Mouse (Mus musculus) megakaryocyte-erythroid progenitor cell, adult 5-6 weeks (primary cell): ENCODE measurements around the gene Sh3pxd2a. TPM values are rescaled to one million over a fixed set of nuclear protein-coding genes. Genes with fewer than 3 reads are reported as not detected.
A peak's percentile ranks its signal among the peaks of the same experiment; 100 is the strongest.

ENCODE experiments used
- ATAC-seq: replicated peaks from 2 replicates; pipeline ENCODE4 v1.8.0; 2016; ENCODE audit warnings: mild to moderate bottlenecking, inconsistent platforms; ENCODE audit not compliant: severe bottlenecking, poor library complexity, low FRiP score, low TSS enrichment
- total RNA-seq, 2 experiments: library from RNA; stranded (forward) in 1 of 2; stranded (reverse) in 1 of 2; fragments of 200-1000, 215-1000 nt in 1 of 2; fragments of >200 nt in 1 of 2; fragmentation: Nextera tagmentation in 1 of 2; gene quantifications; 2 replicates each; pipeline ENCODE4 v1.2.3; 2014 to 2017

The Sh3pxd2a gene
- total RNA-seq, 2 experiments from 2014 or later: 0.55 to 1.0 TPM

DNA sequence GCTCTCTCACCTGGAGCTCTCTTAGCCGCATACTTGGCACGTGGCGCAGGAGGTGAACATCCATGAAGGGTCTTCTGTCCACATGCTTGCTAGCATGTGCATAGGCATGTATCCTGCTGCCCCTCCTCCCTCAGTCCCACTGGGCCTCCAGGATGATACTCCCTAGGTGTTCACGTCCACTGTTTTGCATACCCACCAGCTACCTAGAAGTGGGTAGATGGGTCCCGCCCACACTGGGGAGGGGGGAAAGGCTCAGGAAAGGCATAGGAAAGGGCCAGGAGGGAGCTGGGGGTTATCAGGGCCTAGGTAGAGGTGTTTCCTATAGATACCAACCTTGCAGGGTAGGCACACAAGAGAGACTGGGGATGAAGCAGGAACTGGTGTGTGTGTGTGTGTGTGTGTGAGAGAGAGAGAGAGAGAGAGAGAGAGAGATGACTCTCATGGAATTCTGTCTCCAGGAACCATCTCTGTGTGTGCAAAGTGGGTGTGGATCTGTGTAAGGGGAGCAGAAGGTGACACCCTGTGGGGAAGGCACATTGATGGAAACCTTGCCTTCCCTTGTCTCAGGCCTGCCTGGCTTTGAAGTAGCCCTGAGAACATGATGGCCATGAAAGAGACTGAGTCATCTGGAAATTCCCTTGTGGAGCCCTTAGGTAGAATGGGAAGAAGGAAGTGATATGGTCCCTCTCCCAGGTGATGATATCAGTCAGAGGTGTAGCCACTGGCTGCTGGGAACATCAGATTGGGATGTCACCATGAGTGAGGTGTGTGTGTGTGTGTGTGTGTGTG lies 231.9 kb downstream of the Sh3pxd2a start:
- no peak for ATAC-seq

DNA sequence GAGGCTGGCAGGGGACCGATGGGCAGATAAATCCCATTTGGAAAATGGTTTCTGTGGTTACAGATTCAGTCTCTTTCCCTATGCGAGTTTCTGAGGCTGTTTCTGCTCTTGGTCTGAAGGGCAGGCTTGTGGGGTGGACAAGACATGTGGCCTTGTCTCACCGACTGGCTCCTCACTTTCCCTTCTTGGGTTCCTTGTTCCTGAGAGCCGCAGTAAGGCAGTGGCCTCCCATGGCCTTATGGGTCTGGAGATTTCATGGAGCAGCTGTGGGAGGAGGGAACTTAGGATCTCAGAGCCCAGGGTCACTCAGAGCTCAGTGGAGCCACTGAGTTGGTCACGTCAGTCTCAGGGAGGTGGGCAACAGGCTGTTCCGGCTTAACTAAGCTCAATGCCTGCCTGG lies 232.8 kb downstream of the Sh3pxd2a start:
- ATAC-seq: no peak

DNA sequence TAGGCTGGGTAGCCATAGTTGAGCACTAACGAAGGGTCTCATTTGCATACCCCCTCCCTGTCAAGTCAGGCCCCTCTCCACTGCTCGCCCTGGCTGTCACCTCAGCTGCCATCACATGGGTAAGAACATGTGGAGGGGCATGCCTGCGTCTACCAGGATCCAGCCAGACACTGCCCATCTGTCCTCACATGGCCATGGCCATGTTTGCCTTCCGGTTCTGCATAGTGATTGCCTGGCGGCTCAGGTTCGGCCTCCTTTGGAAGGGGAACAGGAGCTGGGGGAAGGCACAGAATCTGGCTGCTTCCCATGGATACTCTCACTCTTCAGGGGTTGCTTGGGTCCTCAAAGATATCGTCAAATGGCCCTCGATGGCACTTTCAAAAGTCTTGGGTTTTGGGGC lies 233.5 kb downstream of the Sh3pxd2a start:
- ATAC-seq: no peak

- ATAC-seq: no peak
Measured at GRCm38 (mm10) chr19:47230082-47230481, 234.1 kb downstream of the Sh3pxd2a start.

DNA sequence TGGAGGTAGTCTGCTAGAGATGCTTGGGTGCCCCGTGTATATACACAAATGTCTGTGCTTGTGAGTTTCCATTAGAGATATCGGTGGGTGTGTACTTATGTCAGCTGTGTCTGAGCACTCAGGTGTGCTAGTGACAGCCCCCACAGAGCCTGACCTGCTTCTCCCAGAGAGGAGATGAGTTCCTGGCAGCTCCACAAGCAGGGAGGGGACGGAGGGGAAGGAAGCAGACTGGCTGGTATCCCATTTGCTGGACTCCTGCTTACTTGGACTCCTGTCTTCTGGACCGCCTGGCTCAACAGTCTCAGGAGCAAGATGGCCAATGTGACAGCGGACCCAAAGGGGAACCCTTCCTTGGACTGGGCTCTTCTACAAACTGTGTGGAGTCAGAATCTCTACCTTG lies 234.7 kb downstream of the Sh3pxd2a start:
- no peak for ATAC-seq

GRCm38 (mm10) chr19:47228725-47229252 lies 235.4 kb downstream of the Sh3pxd2a start:
- no peak for ATAC-seq

- ATAC-seq: no peak
Measured at GRCm38 (mm10) chr19:47225791-47226190, 238.4 kb downstream of the Sh3pxd2a start.

DNA sequence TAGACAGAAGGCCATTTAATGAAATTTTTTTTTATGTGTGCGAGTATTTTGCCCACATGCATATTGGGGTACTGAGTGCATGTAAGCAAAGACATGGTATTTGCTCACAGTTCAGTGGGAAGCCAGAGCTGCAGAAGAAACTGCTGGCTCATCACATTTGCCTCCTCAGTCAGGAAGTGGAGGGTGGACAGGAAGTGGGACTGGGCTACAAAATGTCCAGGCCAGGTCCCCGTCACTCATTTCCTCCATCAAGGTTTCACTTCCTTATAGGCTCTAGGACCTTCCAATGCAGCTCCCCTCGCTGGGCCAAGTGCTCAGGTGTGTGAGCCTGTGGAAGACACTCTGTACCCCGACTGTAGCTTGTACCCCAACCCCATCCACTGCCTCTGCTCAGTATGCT lies 239.5 kb downstream of the Sh3pxd2a start:
- no peak for ATAC-seq

DNA sequence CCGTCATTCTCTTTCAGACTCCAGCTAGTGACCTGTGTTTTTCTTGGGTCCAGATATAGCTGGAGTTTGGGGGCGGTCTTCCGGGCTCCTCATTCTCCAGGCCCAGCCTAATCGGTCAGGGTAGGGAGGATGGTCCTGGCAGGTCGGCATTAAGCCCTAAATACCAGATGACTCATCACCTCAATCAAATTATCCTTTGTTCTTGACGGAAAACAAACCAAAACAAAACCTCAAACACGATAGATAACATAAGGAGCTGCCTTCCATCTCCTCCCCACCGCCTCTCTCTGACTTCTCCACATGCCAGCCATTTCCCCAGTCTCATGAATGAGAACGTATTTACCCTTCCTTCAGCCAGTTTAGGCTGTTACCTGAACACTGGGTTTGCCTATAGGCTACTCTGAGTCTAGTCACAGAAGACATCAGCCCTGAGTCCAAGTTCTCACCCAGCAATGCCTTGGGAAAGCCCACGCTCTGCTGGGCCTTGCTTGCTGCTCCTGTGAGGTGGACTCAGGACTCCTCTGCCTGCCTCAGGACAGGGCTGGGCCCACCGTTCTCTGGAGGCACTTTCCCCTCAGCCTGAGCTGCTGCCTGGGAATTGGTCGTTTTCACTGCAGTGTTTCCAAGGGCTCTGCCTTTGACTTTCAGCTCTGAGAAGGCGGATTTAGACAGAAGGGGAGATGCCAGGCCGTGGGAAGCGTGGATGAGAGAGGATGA lies 241.2 kb downstream of the Sh3pxd2a start:
- ATAC-seq: no peak

GRCm38 (mm10) chr19:47222154-47222840 lies 241.9 kb downstream of the Sh3pxd2a start:
- no peak for ATAC-seq

GRCm38 (mm10) chr19:47221500-47222153 lies 242.6 kb downstream of the Sh3pxd2a start:
- no peak for ATAC-seq

- no peak for ATAC-seq
Measured at GRCm38 (mm10) chr19:47221006-47221405, 243.2 kb downstream of the Sh3pxd2a start.

DNA sequence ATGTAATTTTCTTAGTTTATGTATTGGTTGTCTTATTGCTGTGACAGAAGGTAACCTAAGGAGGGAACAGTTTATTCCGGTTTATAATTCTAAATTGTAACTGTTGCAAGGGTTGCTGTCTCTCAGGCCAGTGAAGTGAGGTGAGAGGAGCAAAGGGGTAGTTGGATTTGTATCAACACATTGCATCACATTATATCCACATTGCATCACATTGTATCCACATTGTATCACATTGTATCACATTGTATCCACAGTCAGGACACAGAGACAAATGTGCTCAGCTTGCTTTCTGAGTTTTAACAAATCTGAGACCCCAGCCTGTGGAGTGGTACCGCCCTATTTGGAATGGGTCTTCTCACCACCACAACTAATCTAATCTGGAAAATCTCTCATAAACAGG lies 244.0 kb downstream of the Sh3pxd2a start:
- ATAC-seq: no peak

- peak; percentile 30 for ATAC-seq
Measured at GRCm38 (mm10) chr19:47219622-47220021, 244.6 kb downstream of the Sh3pxd2a start.

DNA sequence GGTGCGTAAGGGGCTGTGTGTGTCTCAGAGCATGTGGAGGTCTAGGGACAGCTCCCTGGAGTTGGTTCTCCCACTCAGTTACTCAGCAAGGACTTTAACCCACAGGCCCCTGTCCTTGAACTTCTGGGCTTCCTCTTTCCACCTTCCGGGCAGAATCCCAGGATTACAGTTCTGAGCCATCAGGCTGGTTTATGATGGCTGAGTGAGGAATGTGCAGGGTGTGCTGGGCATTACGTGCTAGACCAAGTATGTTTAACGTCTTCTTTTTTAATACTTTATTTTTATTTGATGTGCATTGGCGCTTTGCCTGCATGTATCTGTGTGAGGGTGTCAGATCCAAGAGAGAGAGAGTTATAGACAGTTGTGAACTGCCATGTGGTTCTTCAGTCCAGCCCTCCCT lies 247.4 kb downstream of the Sh3pxd2a start:
- no peak for ATAC-seq

GRCm38 (mm10) chr19:47213470-47213869 lies 250.7 kb downstream of the Sh3pxd2a start:
- ATAC-seq: no peak

GRCm38 (mm10) chr19:47212401-47212800 lies 251.8 kb downstream of the Sh3pxd2a start:
- no peak for ATAC-seq

DNA sequence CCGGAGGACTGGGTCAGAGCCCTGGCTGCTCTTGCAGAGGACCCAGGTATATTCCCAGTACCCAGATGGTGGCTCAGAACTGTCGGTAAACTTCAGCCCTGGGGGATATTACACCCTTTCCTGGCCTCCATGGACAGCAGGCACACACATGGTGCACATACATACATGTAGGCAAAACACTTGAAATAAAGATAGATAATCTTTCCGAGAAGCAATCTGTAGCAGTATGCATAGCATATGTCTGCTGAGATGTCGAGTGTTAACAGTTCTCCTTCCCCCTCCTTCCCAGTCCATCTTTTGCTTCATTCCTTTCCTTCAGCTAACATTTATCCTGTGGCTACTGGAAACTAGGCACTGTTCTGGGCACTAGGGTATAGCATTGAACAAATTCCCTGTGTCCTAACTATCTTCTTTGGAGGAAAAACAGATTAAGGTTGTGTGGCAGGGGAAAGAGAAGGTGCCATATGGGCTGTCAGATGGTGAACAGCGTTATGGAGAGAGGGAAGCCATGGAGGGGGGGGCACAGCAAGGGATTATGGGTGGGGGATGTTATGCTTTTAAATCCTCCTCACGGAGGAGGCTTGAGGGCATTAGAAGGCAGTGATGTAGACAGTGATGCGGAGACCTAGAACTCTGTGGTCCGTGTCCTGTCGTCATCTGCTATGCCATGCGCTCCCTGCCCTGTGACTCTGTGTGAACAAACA lies 252.4 kb downstream of the Sh3pxd2a start:
- ATAC-seq: no peak

GRCm38 (mm10) chr19:47210432-47210831 lies 253.8 kb downstream of the Sh3pxd2a start:
- no peak for ATAC-seq
